ENCODE assay signal across 8 mouse cellular contexts in genomic region chr7:140903212-140903611, GRCm38 (mm10). TPM values are rescaled to one million over a fixed set of nuclear protein-coding genes. Genes with fewer than 3 reads are reported as not detected.
DNase-seq lines count a peak whose midpoint lies in the region; ATAC-seq and TF ChIP-seq lines count a peak whose summit lies in the region.

No protein-coding gene starts in this region.

- in situ Hi-C loops in CH12.LX (cut with MboI; ENCODE audit: low pct_ligation_motif_present, low pct_unique_long_range_greater_than_20kb, low sequenced_read_pairs): loop anchor here (5.0 kb wide), 1 partner anchor 61 kb away; no protein-coding TSS in a partner anchor

- no peaks in the 10 kb centered on the region for H3K9me3 ChIP-seq in CH12.LX (replicated peaks; ENCODE audit: low read length)

- peak; percentile 67 for ATAC-seq in erythroid progenitor cell, adult 5-6 weeks (replicated peaks; ENCODE audit: low FRiP score, poor library complexity, severe bottlenecking)

- H3K79me2 ChIP-seq in CH12.LX (replicated peaks; ENCODE audit: control insufficient read depth, extremely low read depth, insufficient read depth, poor library complexity, severe bottlenecking): no peaks in the 10 kb centered on the region

- peaks cover 5% of the 10 kb centered on the region for H3K27me3 ChIP-seq in CH12.LX (replicated peaks)

- peak; percentile 98 for TF ChIP-seq RAD21 in CH12.LX (IDR thresholded peaks at IDR 0.05; ENCODE audit: low read depth, low read length)

- no peak overlapping the region for H3K27ac ChIP-seq in CH12.LX (ENCODE audit: insufficient read depth, low read depth)

- DNase-seq in CH12.LX (ENCODE audit: extremely low read depth): peak; percentile 69
- DNase-seq in brain, embryonic 14.5 days (ENCODE audit: low read depth): peak; percentile 57
- peak; percentile 92 for DNase-seq in heart, postnatal 4 days
- DNase-seq in layer of hippocampus, postnatal 10 days (ENCODE audit: low spot score in 2 of 2): peak; percentile 87 to 90
- peak; percentile 84 for DNase-seq in lung, postnatal 10 days
- DNase-seq in retina, adult 2 months (ENCODE audit: low read depth, low spot score): peak; percentile 40
- peak; percentile 90 for DNase-seq in thymus, postnatal 4 days

- peaks cover 0 to 2% of the 10 kb centered on the region in 2 experiments; a peak in 1 of 4 replicates for H3K4me1 ChIP-seq in CH12.LX (ENCODE audit: control insufficient read depth in 1 of 2, insufficient read depth in 2 of 2)

- TF ChIP-seq CTCF in CH12.LX (conservative IDR thresholded peaks at IDR 0.05 in 1 of 2, IDR thresholded peaks at IDR 0.05 in 1 of 2; ENCODE audit: low read depth in 2 of 2, low read length in 2 of 2): peak; percentile 89 to 95
- peak; percentile 92 for TF ChIP-seq CTCF in brain, embryonic 14.5 days (IDR thresholded peaks at IDR 0.05; ENCODE audit: borderline replicate concordance, extremely low read depth, insufficient read depth, insufficient read length)

- TF ChIP-seq EP300 in CH12.LX (IDR thresholded peaks at IDR 0.05; ENCODE audit: low read length): no peak

- no peak for TF ChIP-seq POLR2A in CH12.LX (IDR thresholded peaks at IDR 0.05; ENCODE audit: low read depth, low read length)
- no peak for TF ChIP-seq POLR2A in brain, embryonic 14.5 days (IDR thresholded peaks at IDR 0.05; ENCODE audit: borderline replicate concordance, extremely low read depth, insufficient read depth, insufficient read length, poor library complexity, severe bottlenecking)

- H3K36me3 ChIP-seq in CH12.LX (replicated peaks in 1 of 2; ENCODE audit: control insufficient read depth in 1 of 2, insufficient read depth in 1 of 2, low read length in 1 of 2): peaks cover 9 to 31% of the 10 kb centered on the region in 2 experiments

- H3K4me3 ChIP-seq in CH12.LX (replicated peaks in 1 of 3; ENCODE audit: low read depth in 2 of 3, low read length in 2 of 3, poor library complexity in 1 of 3): no peak overlapping the region

- H3K4me2 ChIP-seq in CH12.LX (ENCODE audit: insufficient read depth, low read depth, poor library complexity, severe bottlenecking): no peak overlapping the region

- dilution Hi-C loops in CH12.LX (cut with MboI; ENCODE audit: extremely low pct_ligation_motif_present, extremely low pct_unique_long_range_greater_than_20kb, low sequenced_read_pairs): no loop called here

- H3K9ac ChIP-seq in CH12.LX (ENCODE audit: insufficient read depth, low read depth): no peak overlapping the region

TF ChIP-seq in CH12.LX, 34 proteins besides CTCF, POLR2A, EP300 and RAD21:
- TF ChIP-seq TBP (conservative IDR thresholded peaks at IDR 0.05; ENCODE audit: low read depth, low read length): no peak
- no peak; the same call in 1 of the 2 replicates for TF ChIP-seq USF2 (conservative IDR thresholded peaks at IDR 0.05; ENCODE audit: low read depth, low read length)
- no peak for TF ChIP-seq SIN3A (IDR thresholded peaks at IDR 0.05; ENCODE audit: low read length)
- peak; percentile 98 for TF ChIP-seq SMC3 (IDR thresholded peaks at IDR 0.05; ENCODE audit: low read depth, low read length)
- no peak for TF ChIP-seq ELF1 (IDR thresholded peaks at IDR 0.05; ENCODE audit: low read depth, low read length)
- peak; percentile 86; the same call in 1 of the 2 replicates for TF ChIP-seq MYC (IDR thresholded peaks at IDR 0.05; ENCODE audit: low read depth, low read length)
- TF ChIP-seq KAT2A (IDR thresholded peaks at IDR 0.05; ENCODE audit: insufficient replicate concordance, low read length): no peak
- TF ChIP-seq MAZ (IDR thresholded peaks at IDR 0.05; ENCODE audit: low read depth, low read length): no peak
- no peak for TF ChIP-seq GABPA (IDR thresholded peaks at IDR 0.05; ENCODE audit: insufficient replicate concordance, low read depth, low read length)
- TF ChIP-seq ZMIZ1 (IDR thresholded peaks at IDR 0.05; ENCODE audit: low read depth, low read length): no peak
- peak; percentile 33; the same call in 1 of the 2 replicates for TF ChIP-seq NELFE (IDR thresholded peaks at IDR 0.05; ENCODE audit: low read depth, low read length)
- TF ChIP-seq TCF12 (IDR thresholded peaks at IDR 0.05; ENCODE audit: low read depth, low read length): no peak
- TF ChIP-seq BHLHE40 (IDR thresholded peaks at IDR 0.05; ENCODE audit: low read depth, low read length): peak; percentile 86
- TF ChIP-seq ETS1 (conservative IDR thresholded peaks at IDR 0.05; ENCODE audit: low read depth, low read length): no peak
- TF ChIP-seq ZNF384 (IDR thresholded peaks at IDR 0.05; ENCODE audit: low read depth, low read length): no peak
- TF ChIP-seq JUN (IDR thresholded peaks at IDR 0.05; ENCODE audit: insufficient read depth, low read depth, low read length): no peak
- TF ChIP-seq ZC3H11A (IDR thresholded peaks at IDR 0.05; ENCODE audit: low read depth, low read length): peak; percentile 82
- TF ChIP-seq MAX (IDR thresholded peaks at IDR 0.05; ENCODE audit: low read length): peak; percentile 64; the same call in 1 of the 2 replicates
- TF ChIP-seq MEF2A (IDR thresholded peaks at IDR 0.05; ENCODE audit: borderline replicate concordance, low read depth, low read length): no peak
- no peak for TF ChIP-seq NRF1 (IDR thresholded peaks at IDR 0.05; ENCODE audit: low read depth, low read length)

RNA-seq across cellular contexts. Expression of gene Cox8b, which starts 3.0 kb away (rescaled TPM):
- total RNA-seq in CH12.LX (2012; rRNA removed) (not detected in 2 replicates), CH12.LX (2014; rRNA removed) (not detected in 2 replicates)
- polyA plus RNA-seq in CH12.LX (2012; ENCODE audit: insufficient read length, low read depth): not detected in 2 replicates
- polyA plus RNA-seq in brain, embryonic 14.5 days (2012; rRNA removed): not detected in 2 replicates
- not detected in 2 replicates for total RNA-seq in erythroid progenitor cell, adult 5-6 weeks (2015; ENCODE audit: low replicate concordance)
- total RNA-seq in erythroid progenitor cell, adult 5-6 weeks (2017; ENCODE audit: low replicate concordance): not detected in 2 replicates
- total RNA-seq in heart, postnatal 4 days (2021): 1,000 to 10,000 TPM; 1,034 to 1,156 TPM
- not detected for total RNA-seq in layer of hippocampus, postnatal 10 days (2021)

RNA-seq across cellular contexts. Expression of gene Nlrp6, which starts 17.5 kb away (rescaled TPM):
- total RNA-seq in CH12.LX (2012; rRNA removed): 0.08 and 0.21 TPM in 2 replicates
- total RNA-seq in CH12.LX (2014; rRNA removed): not detected in 2 replicates
- 0.14 and 0.15 TPM in 2 replicates for polyA plus RNA-seq in CH12.LX (2012; ENCODE audit: insufficient read length, low read depth)
- 0.18 and 0.21 TPM in 2 replicates for polyA plus RNA-seq in brain, embryonic 14.5 days (2012; rRNA removed)
- not detected in 2 replicates for total RNA-seq in erythroid progenitor cell, adult 5-6 weeks (2015; ENCODE audit: low replicate concordance)
- total RNA-seq in erythroid progenitor cell, adult 5-6 weeks (2017; ENCODE audit: low replicate concordance): not detected in 2 replicates
- not detected for total RNA-seq in heart, postnatal 4 days (2021)
- total RNA-seq in layer of hippocampus, postnatal 10 days (2021): under 1 TPM; 0.27 to 0.53 TPM

RNA-seq across cellular contexts. Expression of gene Sirt3, which starts 21.1 kb away (rescaled TPM):
- total RNA-seq in CH12.LX (2012; rRNA removed) (17.8 and 23.7 TPM in 2 replicates), CH12.LX (2014; rRNA removed) (14.9 and 16.6 TPM in 2 replicates)
- polyA plus RNA-seq in CH12.LX (2012; ENCODE audit: insufficient read length, low read depth): 10.3 and 12.6 TPM in 2 replicates
- polyA plus RNA-seq in brain, embryonic 14.5 days (2012; rRNA removed): 41.3 and 46.9 TPM in 2 replicates
- total RNA-seq in erythroid progenitor cell, adult 5-6 weeks (2015; ENCODE audit: low replicate concordance): 14.4 and 16.3 TPM in 2 replicates
- 6.5 and 13.5 TPM in 2 replicates for total RNA-seq in erythroid progenitor cell, adult 5-6 weeks (2017; ENCODE audit: low replicate concordance)
- total RNA-seq in heart, postnatal 4 days (2021): 10 to 100 TPM; 45.1 to 49.1 TPM
- total RNA-seq in layer of hippocampus, postnatal 10 days (2021): 10 to 100 TPM; 46.0 to 48.6 TPM

RNA-seq across cellular contexts. Expression of gene Psmd13, which starts 21.4 kb away (rescaled TPM):
- total RNA-seq in CH12.LX (2012; rRNA removed): 165 and 189 TPM in 2 replicates
- 166 and 168 TPM in 2 replicates for total RNA-seq in CH12.LX (2014; rRNA removed)
- 185 and 245 TPM in 2 replicates for polyA plus RNA-seq in CH12.LX (2012; ENCODE audit: insufficient read length, low read depth)
- polyA plus RNA-seq in brain, embryonic 14.5 days (2012; rRNA removed): 138 and 146 TPM in 2 replicates
- total RNA-seq in erythroid progenitor cell, adult 5-6 weeks (2015; ENCODE audit: low replicate concordance): 74.2 and 90.1 TPM in 2 replicates
- 136 and 162 TPM in 2 replicates for total RNA-seq in erythroid progenitor cell, adult 5-6 weeks (2017; ENCODE audit: low replicate concordance)
- total RNA-seq in heart, postnatal 4 days (2021): 100 to 1,000 TPM; 119 to 120 TPM
- 100 to 1,000 TPM; 151 to 155 TPM for total RNA-seq in layer of hippocampus, postnatal 10 days (2021)

RNA-seq across cellular contexts. Expression of gene Pgghg, which starts 38.0 kb away (rescaled TPM):
- total RNA-seq in CH12.LX (2012; rRNA removed): 3.3 and 3.7 TPM in 2 replicates
- total RNA-seq in CH12.LX (2014; rRNA removed): 3.2 and 4.0 TPM in 2 replicates
- 3.1 and 3.6 TPM in 2 replicates for polyA plus RNA-seq in CH12.LX (2012; ENCODE audit: insufficient read length, low read depth)
- polyA plus RNA-seq in brain, embryonic 14.5 days (2012; rRNA removed): 13.2 and 18.9 TPM in 2 replicates
- 0.72 TPM in 1 of 2 replicates, not detected in the other for total RNA-seq in erythroid progenitor cell, adult 5-6 weeks (2015; ENCODE audit: low replicate concordance)
- total RNA-seq in erythroid progenitor cell, adult 5-6 weeks (2017; ENCODE audit: low replicate concordance): 0.90 and 1.3 TPM in 2 replicates
- 1 to 10 TPM; 8.4 to 8.7 TPM for total RNA-seq in heart, postnatal 4 days (2021)
- 1 to 10 TPM; 4.2 to 5.0 TPM for total RNA-seq in layer of hippocampus, postnatal 10 days (2021)

Comparison
In these comparisons a context has a peak if more than half of its experiments do, and no peak if none do; other contexts are left out.
1. DNase-seq: peak in every context shown above with its lines; median percentile 92 in heart, postnatal 4 days; 90 in thymus, postnatal 4 days; 88 in layer of hippocampus, postnatal 10 days; 84 in lung, postnatal 10 days; 69 in CH12.LX; 57 in brain, embryonic 14.5 days; 40 in retina, adult 2 months.
2. RNA of gene Cox8b, which starts 3.0 kb away (total RNA-seq): 1,034 to 1,156 TPM in heart, postnatal 4 days; not detected in layer of hippocampus, postnatal 10 days, not detected in CH12.LX and not detected in erythroid progenitor cell, adult 5-6 weeks; every median in the first group is over 100 times any median in the second.